Mouse (Mus musculus) lung, postnatal 4 days (tissue): ENCODE measurements at regions not wholly inside any gene's neighbourhood (a gene's known extent, or its start where the extent isn't known, plus 50 kb on each side); places are given as distances from the start of the nearest gene placed in this dataset.

Source experiments
- DNase-seq, 2 experiments: peaks; one replicate each; pipeline ENCODE4 v3.0.0; 2021

- no peak for DNase-seq
Observed at GRCm38 (mm10) chr5:50570701-50571100, 511.9 kb upstream of the Adgra3 start.

GRCm38 (mm10) chr5:50551125-50551524 lies 492.3 kb upstream of the Adgra3 start:
- no peak for DNase-seq

- no peak for DNase-seq
Observed at GRCm38 (mm10) chr5:50512539-50512938, 453.7 kb upstream of the Adgra3 start.

DNA sequence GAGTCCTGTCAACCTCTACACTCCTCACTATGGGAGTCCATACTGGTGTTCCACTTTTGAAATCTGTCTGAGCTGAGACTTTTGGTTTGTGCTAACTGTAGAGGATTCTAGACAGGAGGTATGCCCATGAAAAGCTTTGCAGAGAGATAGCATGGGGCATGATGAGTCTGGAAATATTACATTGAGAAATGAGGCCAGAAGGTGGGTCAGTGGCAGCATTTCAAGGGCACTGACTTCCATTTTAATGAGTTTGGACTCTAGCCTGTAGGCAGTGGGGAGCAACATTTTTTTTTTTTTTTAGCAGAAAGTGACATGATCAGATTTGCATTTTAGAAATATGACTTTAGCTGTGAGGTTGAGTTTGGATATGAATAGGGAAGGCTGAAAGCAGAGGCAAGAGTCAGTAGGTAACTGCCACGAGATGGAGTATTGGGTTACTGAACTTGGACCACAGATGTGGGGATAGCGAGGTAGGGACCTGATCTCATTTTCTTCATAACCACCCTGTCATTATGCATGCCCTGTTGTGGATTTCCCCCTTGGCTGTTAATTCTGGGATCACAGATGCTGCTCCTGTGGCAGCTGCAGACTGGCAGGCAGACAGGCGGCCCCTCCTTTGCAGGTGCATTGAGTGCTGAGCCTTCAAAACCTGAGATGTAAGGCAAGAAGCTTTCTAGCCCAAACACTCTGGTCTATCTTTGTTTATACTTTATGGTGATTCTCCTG lies 451.1 kb upstream of the Adgra3 start:
- DNase-seq: no peak

DNA sequence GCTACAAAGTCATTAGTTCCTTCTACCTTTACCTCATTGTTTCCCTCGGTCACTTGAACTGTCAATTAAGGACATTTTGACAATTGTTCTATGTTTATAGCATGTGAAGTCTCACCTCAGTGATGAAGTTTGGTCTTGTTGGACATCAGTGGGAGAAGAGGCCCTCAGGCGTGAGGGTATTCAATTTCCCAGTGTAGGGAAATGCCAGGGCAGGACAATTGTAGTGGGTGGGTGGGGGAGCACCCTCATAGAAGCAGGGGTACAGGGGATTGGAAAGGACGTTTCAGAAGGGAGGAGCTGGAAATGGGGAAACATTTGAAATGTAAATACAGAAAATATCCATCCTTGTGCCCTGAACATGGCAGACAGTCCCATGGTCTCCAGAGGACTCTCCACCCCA lies 431.4 kb upstream of the Adgra3 start:
- no peak for DNase-seq

DNA sequence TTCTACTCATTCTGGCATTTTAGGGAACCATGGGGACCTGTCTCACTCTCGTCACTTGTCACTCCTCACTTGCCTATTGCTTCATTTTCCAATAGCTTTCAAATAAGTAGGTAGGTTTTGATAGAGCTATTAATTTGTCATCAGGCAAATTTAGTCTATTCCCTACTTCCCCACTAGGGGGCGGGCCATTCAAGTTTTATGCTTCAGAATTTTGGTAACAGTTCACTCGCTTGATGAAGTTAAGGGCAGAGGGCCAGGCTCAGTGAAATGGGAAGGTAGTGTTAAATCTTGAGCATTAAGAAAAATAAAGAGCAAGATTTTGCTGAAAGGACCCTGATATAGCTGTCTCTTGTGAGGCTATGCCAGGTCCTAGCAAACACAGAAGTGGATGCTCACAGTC lies 418.2 kb upstream of the Adgra3 start:
- peak in 1 of 2 experiments; percentile 29 for DNase-seq

DNA sequence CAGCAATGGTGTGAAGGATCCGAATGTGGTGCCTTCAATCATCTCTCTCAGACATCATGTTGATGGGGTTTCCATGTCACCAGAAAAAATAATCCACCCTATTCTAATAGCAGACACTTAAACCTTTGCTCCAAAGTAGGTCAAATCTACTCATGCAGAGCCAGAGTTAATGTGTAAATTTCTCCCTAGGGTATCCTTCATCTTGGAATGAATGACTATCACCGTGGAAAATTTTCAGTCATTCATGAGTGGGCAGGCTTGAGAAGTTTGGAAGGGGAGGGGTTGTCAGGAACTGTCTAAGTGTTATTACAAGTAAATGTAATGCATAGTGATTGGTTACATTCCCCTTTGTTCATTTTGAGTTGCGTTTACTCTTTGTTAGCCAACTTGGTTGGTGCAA lies 402.7 kb upstream of the Adgra3 start:
- DNase-seq: no peak

GRCm38 (mm10) chr5:50457621-50458020 lies 398.8 kb upstream of the Adgra3 start:
- peak in 1 of 2 experiments; percentile 22 for DNase-seq

GRCm38 (mm10) chr5:50454387-50454786 lies 395.6 kb upstream of the Adgra3 start:
- no peak for DNase-seq

GRCm38 (mm10) chr5:50406923-50407322 lies 348.1 kb upstream of the Adgra3 start:
- DNase-seq: no peak

DNA sequence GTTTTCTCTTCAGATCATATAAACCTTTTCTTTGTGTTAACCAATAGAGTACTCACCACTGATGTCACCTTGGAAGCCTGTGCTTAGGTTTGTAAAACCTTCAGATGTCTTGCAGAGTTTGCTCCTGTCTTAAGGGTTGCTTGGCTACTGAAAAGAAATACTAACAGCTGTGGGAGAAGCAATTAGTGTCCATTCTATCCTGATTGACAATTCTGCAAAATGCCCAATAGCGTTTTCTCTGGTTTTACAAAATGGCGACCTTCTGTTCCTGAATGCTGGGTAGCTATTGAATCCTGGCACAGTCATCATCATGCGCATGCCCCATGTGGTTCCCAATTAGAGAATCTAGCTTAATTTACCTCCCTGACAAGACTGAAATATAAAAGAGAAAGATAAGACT lies 347.7 kb upstream of the Adgra3 start:
- DNase-seq: no peak
